Mouse (Mus musculus) liver, adult 2 months (tissue): ENCODE results near the gene Insl6.

Source experiments
- CTCF ChIP-seq: fragments of 200-500 bp; IDR thresholded peaks from 2 replicates; pipeline ENCODE4 v1.5.1; 2011; ENCODE audit warnings: low read depth, low read length, control low read depth
- POLR2A ChIP-seq: fragments of 200-500 bp; IDR thresholded peaks from 2 replicates; pipeline ENCODE4 v1.6.1; 2011; ENCODE audit warnings: low read length, control low read depth; ENCODE audit not compliant: insufficient read depth; ENCODE audit errors: extremely low read depth

DNA sequence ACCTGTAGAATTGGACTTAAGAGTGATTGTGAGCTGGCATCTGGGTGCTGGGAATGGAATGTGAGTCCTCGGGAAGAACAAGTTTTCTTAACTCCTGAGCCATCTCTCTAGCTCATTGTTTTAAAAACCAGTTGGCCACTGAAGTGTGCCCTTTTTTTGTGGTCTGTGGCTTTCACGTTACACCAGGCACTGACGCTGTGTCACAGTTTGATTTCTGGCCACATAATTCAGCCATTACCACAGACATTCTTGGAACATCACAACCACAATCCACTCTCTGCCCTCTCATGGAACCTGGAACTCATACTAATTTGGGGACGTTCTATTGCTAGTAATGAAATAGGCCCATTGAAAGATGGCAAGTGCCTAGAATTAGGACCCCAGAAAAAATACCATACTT, 15.9 kb upstream of the Insl6 start:
- TF ChIP-seq POLR2A (no peak), CTCF (no peak)
